Mouse (Mus musculus): ENCODE results near the gene Disp2.
A peak's percentile ranks its signal among the peaks of the same experiment; 100 is the strongest.

Gene Disp2

GRCm38 (mm10) chr2:118759828-118760227 lies 19.7 kb upstream of the Disp2 start:
- DNase-seq (ENCODE audit: low spot score) = no peak

- DNase-seq (ENCODE audit: low spot score) = no peak
Observed at GRCm38 (mm10) chr2:118760311-118761025, 19.1 kb upstream of the Disp2 start.

GRCm38 (mm10) chr2:118761358-118761757 lies 18.2 kb upstream of the Disp2 start:
- no peak for DNase-seq (ENCODE audit: low spot score)

- DNase-seq (ENCODE audit: low spot score) = peak; percentile 85
Observed at GRCm38 (mm10) chr2:118761906-118762783, 17.4 kb upstream of the Disp2 start, which contains the start of gene Ccdc9b. Gene Ccdc9b (minus strand): TSS chr2:118762661.

GRCm38 (mm10) chr2:118762784-118763148 lies 16.8 kb upstream of the Disp2 start:
- DNase-seq (ENCODE audit: low spot score) = no peak

- DNase-seq (ENCODE audit: low spot score) = no peak
Observed at GRCm38 (mm10) chr2:118763469-118763868, 16.1 kb upstream of the Disp2 start.

- no peak for DNase-seq (ENCODE audit: low spot score)
Observed at GRCm38 (mm10) chr2:118764094-118764831, 15.3 kb upstream of the Disp2 start.

- DNase-seq (ENCODE audit: low spot score) = no peak
Observed at GRCm38 (mm10) chr2:118764875-118765274, 14.6 kb upstream of the Disp2 start.

GRCm38 (mm10) chr2:118766041-118767033 lies 13.2 kb upstream of the Disp2 start:
- DNase-seq (ENCODE audit: low spot score) = no peak

GRCm38 (mm10) chr2:118772158-118772874 lies 7.2 kb upstream of the Disp2 start, which contains the start of gene Phgr1:
Gene Phgr1 (plus strand): TSS chr2:118772769.
- no peak for DNase-seq (ENCODE audit: low spot score)

- DNase-seq (ENCODE audit: low spot score) = no peak
Observed at GRCm38 (mm10) chr2:118774536-118774935, 5.0 kb upstream of the Disp2 start.

- DNase-seq (ENCODE audit: low spot score) = no peak
Observed at GRCm38 (mm10) chr2:118775396-118775795, 4.1 kb upstream of the Disp2 start.

GRCm38 (mm10) chr2:118775846-118776245 lies 3.7 kb upstream of the Disp2 start:
- DNase-seq (ENCODE audit: low spot score) = no peak

- DNase-seq (ENCODE audit: low spot score) = no peak
Observed at GRCm38 (mm10) chr2:118776295-118776694, 3.2 kb upstream of the Disp2 start.

- DNase-seq (ENCODE audit: low spot score) = no peak
Observed at GRCm38 (mm10) chr2:118778418-118778817, 1.1 kb upstream of the Disp2 start.

- DNase-seq (ENCODE audit: low spot score) = no peak
Observed at GRCm38 (mm10) chr2:118779065-118779464, 454 bp upstream of the Disp2 start.

GRCm38 (mm10) chr2:118781115-118781514 lies 1.6 kb downstream of the Disp2 start:
- DNase-seq (ENCODE audit: low spot score) = no peak

- no peak for DNase-seq (ENCODE audit: low spot score)
Observed at GRCm38 (mm10) chr2:118782303-118782702, 2.8 kb downstream of the Disp2 start.

- DNase-seq (ENCODE audit: low spot score) = no peak
Observed at GRCm38 (mm10) chr2:118783093-118783492, 3.6 kb downstream of the Disp2 start.

GRCm38 (mm10) chr2:118783663-118784062 lies 4.1 kb downstream of the Disp2 start:
- DNase-seq (ENCODE audit: low spot score) = no peak

Measured in ovary, adult 18-20 months (tissue).